Mouse (Mus musculus) neural tube, embryonic 15.5 days (tissue): ENCODE results near the gene Slc9a8. TPM values are rescaled to one million over a fixed set of nuclear protein-coding genes. Genes with fewer than 3 reads are reported as not detected.

Experiments used
- polyA plus RNA-seq: library from polyadenylated mRNA; unstranded; fragments of >200 nt; fragmentation: Nextera tagmentation; extraction: Ambion mirVana; gene quantifications from 2 replicates; pipeline ENCODE4 v1.2.1, GENCODE M21; 2015

Gene Slc9a8
- polyA plus RNA-seq, 1 experiment from 2014 or later: 21.2 TPM

Other genes starting within 250 kb of the Slc9a8 start
- gene Kcnb1, start 231.6 kb upstream of the Slc9a8 start, polyA plus RNA-seq: 3.8 and 3.9 TPM in 2 replicates
- 5.6 and 6.7 TPM in 2 replicates for gene Ptgis, start 181.1 kb upstream of the Slc9a8 start, polyA plus RNA-seq
- gene B4galt5, start 72.5 kb upstream of the Slc9a8 start, polyA plus RNA-seq: 19.9 and 28.4 TPM in 2 replicates
- 98.4 and 106 TPM in 2 replicates for gene Rnf114, start 70.9 kb downstream of the Slc9a8 start, polyA plus RNA-seq
- gene Spata2, start 71.2 kb downstream of the Slc9a8 start, polyA plus RNA-seq: 27.0 and 28.6 TPM in 2 replicates
- gene Snai1, start 116.5 kb downstream of the Slc9a8 start, polyA plus RNA-seq: 6.3 and 8.6 TPM in 2 replicates
- gene Ube2v1, start 210.4 kb downstream of the Slc9a8 start, polyA plus RNA-seq: 351 and 371 TPM in 2 replicates
- 8.0 and 13.8 TPM in 2 replicates for gene Gm20431, start 239.8 kb downstream of the Slc9a8 start, polyA plus RNA-seq